Mouse (Mus musculus): ENCODE measurements around the gene Got1. TPM values are rescaled to one million over a fixed set of nuclear protein-coding genes. Genes with fewer than 3 reads are reported as not detected.

Gene Got1
- polyA plus RNA-seq, 1 experiment, result 196 TPM

DNA sequence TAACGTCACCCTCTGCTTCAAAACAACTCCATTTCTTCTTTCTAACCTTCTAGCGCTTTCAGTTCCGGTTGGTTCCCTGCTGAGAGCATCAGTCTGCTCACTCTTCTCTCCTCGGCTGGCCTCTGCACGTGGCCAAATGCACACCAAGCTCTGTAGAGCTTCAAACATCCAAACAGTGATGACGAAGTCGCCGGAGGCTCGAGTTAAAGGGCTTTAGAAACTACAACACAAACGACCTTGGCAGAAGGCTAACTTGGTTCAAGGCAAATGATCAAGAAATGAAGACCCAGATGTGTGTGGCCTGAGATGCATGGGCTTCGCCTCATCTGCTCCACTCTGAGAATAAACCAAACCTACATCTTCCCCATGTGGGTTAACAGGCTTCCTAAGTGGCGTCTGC, 854 bp downstream of the Got1 start:
- H3K27me3 ChIP-seq (ENCODE audit: control insufficient read depth, insufficient read depth, insufficient read length), result no peaks in the 10 kb centered on the region
- peaks cover 54% of the 10 kb centered on the region for H3K79me2 ChIP-seq (ENCODE audit: control insufficient read depth, insufficient read depth)
- TF ChIP-seq USF1 (IDR thresholded peaks at IDR 0.05; ENCODE audit: low read depth), result peak; percentile 65
- no peak for TF ChIP-seq POLR2A (IDR thresholded peaks at IDR 0.05; ENCODE audit: insufficient read length, low read depth)
- no peak for TF ChIP-seq E2F4 (IDR thresholded peaks at IDR 0.05; ENCODE audit: insufficient read depth)
- peak overlapping the region; percentile 68 for H3K4me2 ChIP-seq (ENCODE audit: low read depth)
- peak overlapping the region; percentile 68 for H3ac ChIP-seq (ENCODE audit: control insufficient read depth, insufficient read length)
- peak overlapping the region; percentile 62 for H3K4me3 ChIP-seq
- H3K36me3 ChIP-seq (ENCODE audit: control insufficient read depth, insufficient read depth), result no peaks in the 10 kb centered on the region

DNA sequence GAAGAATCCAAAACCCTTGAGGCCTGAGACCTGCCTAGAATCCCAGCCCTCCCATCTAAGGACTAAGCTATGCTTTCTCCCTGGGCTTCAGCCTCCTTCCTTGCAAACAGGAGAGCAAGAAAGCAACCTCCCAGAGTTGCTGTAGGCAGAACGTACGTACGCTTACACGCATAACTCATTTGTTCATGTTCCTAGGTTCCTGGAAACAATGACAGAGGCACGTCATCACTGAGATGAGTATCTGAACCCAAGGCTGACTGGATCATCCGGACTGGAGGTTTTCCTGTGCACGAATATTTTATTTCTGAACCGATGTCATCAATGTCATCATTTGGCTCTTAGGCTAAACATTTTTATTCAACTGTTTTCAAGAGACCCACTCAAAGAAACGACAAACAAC, 2.4 kb downstream of the Got1 start:
- Histone ChIP-seq H3K36me3 (ENCODE audit: control insufficient read depth, insufficient read depth) (peaks cover 5% of the 10 kb centered on the region), H3K4me3 (peak overlapping the region; percentile 62), H3K4me2 (ENCODE audit: low read depth) (peak overlapping the region; percentile 89), H3K27me3 (ENCODE audit: control insufficient read depth, insufficient read depth, insufficient read length) (no peaks in the 10 kb centered on the region), H3K79me2 (ENCODE audit: control insufficient read depth, insufficient read depth) (peaks cover 69% of the 10 kb centered on the region), H3ac (ENCODE audit: control insufficient read depth, insufficient read length) (no peak overlapping the region)
- no peak for TF ChIP-seq POLR2AphosphoS2 (IDR thresholded peaks at IDR 0.05; ENCODE audit: insufficient read length, low read depth)
- TF ChIP-seq CEBPB (IDR thresholded peaks at IDR 0.05; ENCODE audit: insufficient read depth, poor library complexity, severe bottlenecking), result no peak
- TF ChIP-seq TCF12 (IDR thresholded peaks at IDR 0.05; ENCODE audit: insufficient read depth, poor library complexity, severe bottlenecking), result no peak
- no peak for TF ChIP-seq MYOD1 (IDR thresholded peaks at IDR 0.05; ENCODE audit: control insufficient read depth in 1 of 3, insufficient read length in 2 of 3, low read depth in 2 of 3)
- no peak for TF ChIP-seq TCF3 (IDR thresholded peaks at IDR 0.05; ENCODE audit: insufficient read length, low read depth)
- TF ChIP-seq E2F4 (IDR thresholded peaks at IDR 0.05; ENCODE audit: insufficient read depth), result no peak
- TF ChIP-seq USF1 (IDR thresholded peaks at IDR 0.05; ENCODE audit: low read depth), result no peak

DNA sequence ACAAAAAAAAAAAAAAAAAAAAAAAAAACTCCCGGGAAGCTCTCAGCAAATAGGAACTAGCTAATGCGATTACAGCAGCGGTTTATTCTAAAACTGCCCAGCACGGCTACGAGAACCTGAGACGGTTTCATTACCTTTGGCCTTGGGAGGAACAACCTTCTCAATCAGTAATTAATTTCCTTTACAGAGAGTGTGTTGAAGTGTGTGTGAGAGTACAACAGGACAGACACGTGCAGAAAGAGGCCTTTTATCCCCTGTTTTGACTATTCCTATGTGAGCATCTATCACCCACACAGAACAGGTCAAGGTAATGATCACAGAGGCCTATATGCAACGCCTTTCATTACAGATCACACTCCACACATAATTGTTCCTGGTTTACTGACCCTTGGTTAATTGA, 3.0 kb downstream of the Got1 start:
- H3K4me3 ChIP-seq, result peak overlapping the region; percentile 62
- H3K36me3 ChIP-seq (ENCODE audit: control insufficient read depth, insufficient read depth), result peaks cover 7% of the 10 kb centered on the region
- no peak for TF ChIP-seq MYOG (IDR thresholded peaks at IDR 0.05; ENCODE audit: control insufficient read depth in 1 of 3, insufficient read depth in 1 of 3, insufficient read length in 2 of 3, low read depth in 2 of 3)
- TF ChIP-seq SRF (IDR thresholded peaks at IDR 0.05; ENCODE audit: control insufficient read depth, insufficient read length, low read depth), result no peak
- no peak for TF ChIP-seq USF1 (IDR thresholded peaks at IDR 0.05; ENCODE audit: low read depth)
- no peak for TF ChIP-seq POLR2A (IDR thresholded peaks at IDR 0.05; ENCODE audit: insufficient read length, low read depth)
- no peak for TF ChIP-seq TCF12 (IDR thresholded peaks at IDR 0.05; ENCODE audit: insufficient read depth, poor library complexity, severe bottlenecking)
- no peak for TF ChIP-seq MAX (IDR thresholded peaks at IDR 0.05; ENCODE audit: low read depth)
- TF ChIP-seq TCF3 (IDR thresholded peaks at IDR 0.05; ENCODE audit: insufficient read length, low read depth), result no peak
- TF ChIP-seq POLR2AphosphoS2 (IDR thresholded peaks at IDR 0.05; ENCODE audit: insufficient read length, low read depth), result no peak
- no peak for TF ChIP-seq REST (IDR thresholded peaks at IDR 0.05; ENCODE audit: insufficient read depth, insufficient read length)
- no peak for TF ChIP-seq E2F4 (IDR thresholded peaks at IDR 0.05; ENCODE audit: insufficient read depth)
- no peak for TF ChIP-seq MYOD1 (IDR thresholded peaks at IDR 0.05; ENCODE audit: control insufficient read depth in 1 of 3, insufficient read length in 2 of 3, low read depth in 2 of 3)
- TF ChIP-seq CEBPB (IDR thresholded peaks at IDR 0.05; ENCODE audit: insufficient read depth, poor library complexity, severe bottlenecking), result no peak
- H3K79me2 ChIP-seq (ENCODE audit: control insufficient read depth, insufficient read depth), result peaks cover 75% of the 10 kb centered on the region
- no peaks in the 10 kb centered on the region for H3K27me3 ChIP-seq (ENCODE audit: control insufficient read depth, insufficient read depth, insufficient read length)
- H3K4me2 ChIP-seq (ENCODE audit: low read depth), result peak overlapping the region; percentile 89
- H3ac ChIP-seq (ENCODE audit: control insufficient read depth, insufficient read length), result no peak overlapping the region

DNA sequence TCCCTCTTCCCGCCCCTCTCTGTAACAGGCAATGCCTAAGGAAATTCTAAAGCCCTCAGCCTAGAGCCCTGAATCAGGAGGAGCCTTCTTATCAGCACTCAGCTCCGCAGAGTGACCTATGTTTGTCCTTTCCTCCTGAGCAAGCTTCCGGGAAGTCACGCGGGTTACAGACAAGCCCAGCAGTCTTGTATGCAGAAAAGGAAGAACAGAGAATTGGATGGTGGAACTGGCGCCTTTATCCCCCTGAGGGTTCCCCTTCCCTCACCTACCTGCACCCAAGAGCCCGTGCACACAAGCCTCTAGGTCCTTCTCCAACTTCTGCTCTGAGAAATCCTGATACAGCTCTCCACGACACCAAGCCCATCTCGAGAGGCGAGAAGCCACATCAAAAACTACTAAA, 4.0 kb downstream of the Got1 start:
- H3ac ChIP-seq (ENCODE audit: control insufficient read depth, insufficient read length), result no peak overlapping the region
- peaks cover 84% of the 10 kb centered on the region for H3K79me2 ChIP-seq (ENCODE audit: control insufficient read depth, insufficient read depth)
- H3K27me3 ChIP-seq (ENCODE audit: control insufficient read depth, insufficient read depth, insufficient read length), result no peaks in the 10 kb centered on the region
- H3K36me3 ChIP-seq (ENCODE audit: control insufficient read depth, insufficient read depth), result peaks cover 17% of the 10 kb centered on the region
- TF ChIP-seq POLR2AphosphoS2 (IDR thresholded peaks at IDR 0.05; ENCODE audit: insufficient read length, low read depth), result no peak
- no peak overlapping the region for H3K4me2 ChIP-seq (ENCODE audit: low read depth)
- H3K4me3 ChIP-seq, result no peak overlapping the region

DNA sequence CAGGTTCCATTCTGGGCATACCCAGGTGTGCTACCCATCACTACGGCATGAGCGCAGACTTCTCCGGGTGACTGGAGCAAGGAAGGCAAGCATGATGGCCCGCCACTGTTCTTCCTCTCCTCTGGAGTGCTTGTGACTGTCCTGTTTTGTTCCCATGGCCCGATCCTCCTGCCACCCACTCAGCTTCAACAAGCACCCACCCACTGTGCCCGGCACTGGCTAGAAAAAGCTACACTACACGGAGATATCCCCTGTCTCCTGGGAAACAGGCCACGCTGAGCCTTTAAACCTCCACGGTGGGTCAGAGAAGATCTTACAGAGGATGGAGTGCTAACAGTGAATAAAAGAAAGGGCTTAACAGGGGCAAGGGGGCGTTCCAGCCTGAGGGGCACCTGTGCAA, 5.2 kb downstream of the Got1 start:
- no peak overlapping the region for H3K4me2 ChIP-seq (ENCODE audit: low read depth)
- no peak overlapping the region for H3K4me3 ChIP-seq
- no peak for TF ChIP-seq MYOG (IDR thresholded peaks at IDR 0.05; ENCODE audit: control insufficient read depth in 1 of 3, insufficient read depth in 1 of 3, insufficient read length in 2 of 3, low read depth in 2 of 3)
- no peak for TF ChIP-seq MYOD1 (IDR thresholded peaks at IDR 0.05; ENCODE audit: control insufficient read depth in 1 of 3, insufficient read length in 2 of 3, low read depth in 2 of 3)
- TF ChIP-seq USF1 (IDR thresholded peaks at IDR 0.05; ENCODE audit: low read depth), result no peak
- no peak for TF ChIP-seq TCF3 (IDR thresholded peaks at IDR 0.05; ENCODE audit: insufficient read length, low read depth)
- no peak for TF ChIP-seq CEBPB (IDR thresholded peaks at IDR 0.05; ENCODE audit: insufficient read depth, poor library complexity, severe bottlenecking)
- H3ac ChIP-seq (ENCODE audit: control insufficient read depth, insufficient read length), result no peak overlapping the region
- H3K36me3 ChIP-seq (ENCODE audit: control insufficient read depth, insufficient read depth), result peaks cover 26% of the 10 kb centered on the region
- no peaks in the 10 kb centered on the region for H3K27me3 ChIP-seq (ENCODE audit: control insufficient read depth, insufficient read depth, insufficient read length)
- peaks cover 93% of the 10 kb centered on the region for H3K79me2 ChIP-seq (ENCODE audit: control insufficient read depth, insufficient read depth)

DNA sequence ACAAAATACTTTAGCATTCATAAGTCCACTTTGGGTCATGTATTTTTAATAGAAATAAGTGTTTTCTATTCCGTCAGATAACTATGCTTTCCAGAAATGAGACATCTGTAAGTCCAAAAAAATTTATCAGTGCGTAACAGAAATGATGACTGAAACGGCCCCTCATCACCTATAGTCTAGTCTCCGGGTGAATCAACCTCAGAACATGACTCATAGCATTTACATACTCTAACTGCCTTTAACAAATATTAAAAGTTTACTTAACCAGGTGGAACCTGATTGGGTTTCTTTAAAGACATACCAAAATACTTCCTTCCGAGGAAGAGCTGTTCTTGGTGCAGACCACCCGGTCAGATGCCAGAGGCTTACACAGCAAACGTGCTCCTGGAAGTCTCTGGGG, 6.1 kb downstream of the Got1 start:
- Histone ChIP-seq H3K4me2 (ENCODE audit: low read depth) (no peak overlapping the region), H3K36me3 (ENCODE audit: control insufficient read depth, insufficient read depth) (peaks cover 26% of the 10 kb centered on the region), H3K4me3 (no peak overlapping the region), H3ac (ENCODE audit: control insufficient read depth, insufficient read length) (no peak overlapping the region), H3K27me3 (ENCODE audit: control insufficient read depth, insufficient read depth, insufficient read length) (no peaks in the 10 kb centered on the region), H3K79me2 (ENCODE audit: control insufficient read depth, insufficient read depth) (peaks cover 83% of the 10 kb centered on the region)
- no peak for TF ChIP-seq REST (IDR thresholded peaks at IDR 0.05; ENCODE audit: insufficient read depth, insufficient read length)
- TF ChIP-seq USF1 (IDR thresholded peaks at IDR 0.05; ENCODE audit: low read depth), result no peak
- TF ChIP-seq TCF3 (IDR thresholded peaks at IDR 0.05; ENCODE audit: insufficient read length, low read depth), result no peak
- no peak for TF ChIP-seq SRF (IDR thresholded peaks at IDR 0.05; ENCODE audit: control insufficient read depth, insufficient read length, low read depth)
- TF ChIP-seq TCF12 (IDR thresholded peaks at IDR 0.05; ENCODE audit: insufficient read depth, poor library complexity, severe bottlenecking), result no peak
- no peak for TF ChIP-seq CEBPB (IDR thresholded peaks at IDR 0.05; ENCODE audit: insufficient read depth, poor library complexity, severe bottlenecking)
- TF ChIP-seq MAX (IDR thresholded peaks at IDR 0.05; ENCODE audit: low read depth), result no peak
- TF ChIP-seq MYOG (IDR thresholded peaks at IDR 0.05; ENCODE audit: control insufficient read depth in 1 of 3, insufficient read depth in 1 of 3, insufficient read length in 2 of 3, low read depth in 2 of 3), result no peak
- no peak for TF ChIP-seq MYOD1 (IDR thresholded peaks at IDR 0.05; ENCODE audit: control insufficient read depth in 1 of 3, insufficient read length in 2 of 3, low read depth in 2 of 3)
- TF ChIP-seq E2F4 (IDR thresholded peaks at IDR 0.05; ENCODE audit: insufficient read depth), result no peak
- TF ChIP-seq POLR2A (IDR thresholded peaks at IDR 0.05; ENCODE audit: insufficient read length, low read depth), result no peak
- TF ChIP-seq POLR2AphosphoS2 (IDR thresholded peaks at IDR 0.05; ENCODE audit: insufficient read length, low read depth), result no peak
